ENCODE assay signal across 8 mouse cellular contexts in the genomic region with DNA sequence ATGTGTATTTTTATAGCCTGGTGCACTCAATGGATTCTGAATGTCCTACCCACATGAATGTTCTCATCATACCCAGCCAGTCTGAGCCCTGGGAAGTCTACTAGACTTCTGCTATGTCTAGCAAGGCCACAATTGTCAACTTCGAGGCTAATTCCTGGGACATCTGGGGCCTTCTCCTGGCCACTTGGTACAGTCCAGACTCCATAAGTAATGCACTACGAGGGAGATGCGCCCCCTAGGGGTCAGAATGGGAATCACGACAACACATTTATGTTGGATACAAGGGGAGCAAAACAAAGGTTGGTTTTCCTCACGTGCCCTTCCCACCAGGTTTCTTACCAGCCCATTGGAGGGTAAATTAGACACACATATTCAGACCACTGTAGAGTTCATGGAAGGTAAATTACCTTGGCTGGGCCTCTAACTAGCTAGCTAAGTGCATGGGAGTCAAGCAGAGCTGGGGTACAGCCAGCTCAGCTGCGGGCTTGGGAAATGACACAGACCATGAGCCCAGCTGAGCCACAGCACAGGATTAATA. TPM values are rescaled to one million over a fixed set of nuclear protein-coding genes. Genes with fewer than 3 reads are reported as not detected.
DNase-seq lines count a peak whose midpoint lies in the region; ATAC-seq and TF ChIP-seq lines count a peak whose summit lies in the region.

No protein-coding gene starts in this region.

- H3K4me3 ChIP-seq in heart, embryonic 12.5 days, result no peak overlapping the region
- H3K4me3 ChIP-seq in kidney, postnatal 0 days (replicated peaks; ENCODE audit: low read depth, low read length), result no peak overlapping the region
- H3K4me3 ChIP-seq in small intestine, adult 2 months (ENCODE audit: low read depth, low read length), result no peak overlapping the region

- TF ChIP-seq CTCF in kidney, postnatal 0 days (IDR thresholded peaks at IDR 0.05; ENCODE audit: low read depth), result peak; percentile 77
- peak; percentile 62; the same call in 1 of the 2 replicates for TF ChIP-seq CTCF in small intestine, adult 2 months (IDR thresholded peaks at IDR 0.05; ENCODE audit: extremely low read depth, insufficient read length, insufficient replicate concordance, low read depth, low read length)

- H3K36me3 ChIP-seq in heart, embryonic 12.5 days, result no peaks in the 10 kb centered on the region
- no peaks in the 10 kb centered on the region for H3K36me3 ChIP-seq in kidney, postnatal 0 days (ENCODE audit: insufficient read depth, low read length)
- H3K36me3 ChIP-seq in small intestine, adult 2 months (ENCODE audit: control insufficient read depth, insufficient read depth, low read length), result no peaks in the 10 kb centered on the region

- H3K4me1 ChIP-seq in heart, embryonic 12.5 days (replicated peaks), result 0 out of 2 replicates have a peak, but pooled peaks cover 6% of the 10 kb centered on the region
- H3K4me1 ChIP-seq in kidney, postnatal 0 days (replicated peaks; ENCODE audit: insufficient read depth, low read length), result no peaks in the 10 kb centered on the region
- peaks cover 12% of the 10 kb centered on the region for H3K4me1 ChIP-seq in small intestine, adult 2 months (ENCODE audit: control insufficient read depth, insufficient read depth, insufficient read length, low read length)

- H3K27ac ChIP-seq in heart, embryonic 12.5 days (ENCODE audit: poor library complexity, severe bottlenecking), result no peak overlapping the region
- no peak overlapping the region for H3K27ac ChIP-seq in kidney, postnatal 0 days
- no peak overlapping the region for H3K27ac ChIP-seq in small intestine, adult 2 months (ENCODE audit: insufficient read depth, low read depth, low read length)

- no peak for ATAC-seq in heart, embryonic 12.5 days (ENCODE audit: insufficient number of reproducible peaks, low FRiP score)
- ATAC-seq in kidney, postnatal 0 days (replicated peaks; ENCODE audit: low FRiP score, low read depth), result no peak

- peak; percentile 66 for DNase-seq in heart, postnatal 4 days
- DNase-seq in urinary bladder, postnatal 25 days (ENCODE audit: low spot score), result peak; percentile 54
- no peak for DNase-seq in urinary bladder, adult 18-20 months (ENCODE audit: low spot score in 2 of 2)
- DNase-seq in c-Kit-positive CD71-positive TER-119-positive erythroid progenitor cells, embryonic 14.5 days (ENCODE audit: low spot score), result peak; percentile 52
- peak; percentile 65 for DNase-seq in kidney, postnatal 0 days (ENCODE audit: low spot score)
- no peak for DNase-seq in layer of hippocampus, adult 9-10 months (ENCODE audit: low spot score)

- 32% methylated on average over 6 of the region's 6 CpGs for WGBS in heart, embryonic 12.5 days
- 29% methylated on average over 6 of the region's 6 CpGs for WGBS in kidney, postnatal 0 days
- 30% methylated on average over 6 of the region's 6 CpGs for WGBS in small intestine, adult 2 months

- no peak overlapping the region for H3K9ac ChIP-seq in heart, embryonic 12.5 days
- H3K9ac ChIP-seq in kidney, postnatal 0 days (ENCODE audit: low read depth, low read length), result no peak overlapping the region

- peaks cover 10% of the 10 kb centered on the region; the same call in 1 of the 2 replicates for H3K27me3 ChIP-seq in heart, embryonic 12.5 days (replicated peaks)
- H3K27me3 ChIP-seq in kidney, postnatal 0 days (ENCODE audit: insufficient read depth, low read length), result no peaks in the 10 kb centered on the region
- H3K27me3 ChIP-seq in small intestine, adult 2 months (ENCODE audit: control insufficient read depth, insufficient read depth, low read length), result no peaks in the 10 kb centered on the region

- no peak for TF ChIP-seq POLR2A in small intestine, adult 2 months (IDR thresholded peaks at IDR 0.05; ENCODE audit: low read depth, low read length)

- no peaks in the 10 kb centered on the region for H3K9me3 ChIP-seq in heart, embryonic 12.5 days (replicated peaks)
- no peaks in the 10 kb centered on the region for H3K9me3 ChIP-seq in kidney, postnatal 0 days (replicated peaks; ENCODE audit: low read length)

- no peak overlapping the region for H3K4me2 ChIP-seq in heart, embryonic 12.5 days
- no peak overlapping the region for H3K4me2 ChIP-seq in kidney, postnatal 0 days (ENCODE audit: low read length)

RNA-seq across cellular contexts. Expression of a gene that starts 14.0 kb away (rescaled TPM):
- total RNA-seq in heart, postnatal 4 days (2021), result 1 to 10 TPM; 7.7 to 8.7 TPM
- 6.8 and 7.4 TPM in 2 replicates for polyA plus RNA-seq in heart, embryonic 12.5 days (2016; fragmentation: Nextera tagmentation; extraction: Ambion mirVana)
- 21.5 and 23.0 TPM in 2 replicates for polyA plus RNA-seq in kidney, postnatal 0 days (2015; fragmentation: Nextera tagmentation; extraction: Ambion mirVana)
- polyA plus RNA-seq in small intestine, adult 2 months (2012; rRNA removed), result 2.3 and 3.2 TPM in 2 replicates

RNA-seq across cellular contexts. Expression of a gene that starts 43.6 kb away (rescaled TPM):
- 100 to 1,000 TPM; 104 to 105 TPM for total RNA-seq in heart, postnatal 4 days (2021)
- 164 and 167 TPM in 2 replicates for polyA plus RNA-seq in heart, embryonic 12.5 days (2016; fragmentation: Nextera tagmentation; extraction: Ambion mirVana)
- 173 and 188 TPM in 2 replicates for polyA plus RNA-seq in kidney, postnatal 0 days (2015; fragmentation: Nextera tagmentation; extraction: Ambion mirVana)
- 42.5 and 79.2 TPM in 2 replicates for polyA plus RNA-seq in small intestine, adult 2 months (2012; rRNA removed)

Comparison
In these comparisons a context has a peak if more than half of its experiments do, and no peak if none do; other contexts are left out.
1. DNase-seq: peak in heart, postnatal 4 days (single experiment), urinary bladder, postnatal 25 days (single experiment), c-Kit-positive CD71-positive TER-119-positive erythroid progenitor cells, embryonic 14.5 days (single experiment) and kidney, postnatal 0 days (single experiment); none in urinary bladder, adult 18-20 months (0 of 2) and layer of hippocampus, adult 9-10 months (single experiment).